Mouse (Mus musculus) thymus, postnatal 14 days (tissue): ENCODE measurements at regions not wholly inside any gene's neighbourhood (a gene's known extent, or its start where the extent isn't known, plus 50 kb on each side); places are given as distances from the start of the nearest gene placed in this dataset.
A peak's percentile ranks its signal among the peaks of the same experiment; 100 is the strongest.
"Not testable (repeated sequence)": the region's sequence is repeated elsewhere in the genome, so short reads cannot be mapped to it uniquely, and the experiment has no call there.

ENCODE experiments used
- DNase-seq: peaks from one replicate; pipeline ENCODE4 v3.0.0; 2021

- DNase-seq: no peak
Observed at GRCm38 (mm10) chr7:118320307-118320706, 76.8 kb upstream of the Smg1 start.

GRCm38 (mm10) chr7:118318432-118319135, 75.1 kb upstream of the Smg1 start:
- DNase-seq: no peak

GRCm38 (mm10) chr7:118314886-118315285, 71.4 kb upstream of the Smg1 start:
- not testable (repeated sequence) for DNase-seq

- no peak for DNase-seq
Observed at GRCm38 (mm10) chr7:118314228-118314658, 70.8 kb upstream of the Smg1 start.

GRCm38 (mm10) chr7:118313818-118314217, 70.3 kb upstream of the Smg1 start:
- no peak for DNase-seq

- no peak for DNase-seq
Observed at GRCm38 (mm10) chr7:118309733-118310132, 66.3 kb upstream of the Smg1 start.

GRCm38 (mm10) chr7:118308882-118309281, 65.4 kb upstream of the Smg1 start:
- DNase-seq: no peak

GRCm38 (mm10) chr7:118304812-118305211, 61.3 kb upstream of the Smg1 start:
- DNase-seq: peak; percentile 78

- no peak for DNase-seq
Observed at GRCm38 (mm10) chr7:118304338-118304737, 60.9 kb upstream of the Smg1 start.

- no peak for DNase-seq
Observed at GRCm38 (mm10) chr7:118303921-118304320, 60.5 kb upstream of the Smg1 start.

GRCm38 (mm10) chr7:118300678-118301342, 57.3 kb upstream of the Smg1 start:
- DNase-seq: no peak

- DNase-seq: peak; percentile 84
Observed at GRCm38 (mm10) chr7:118297613-118298012, 54.1 kb upstream of the Smg1 start.

- DNase-seq: no peak
Observed at GRCm38 (mm10) chr7:118296856-118297518, 53.5 kb upstream of the Smg1 start.

GRCm38 (mm10) chr7:118295855-118296254, 52.4 kb upstream of the Smg1 start:
- DNase-seq: no peak

GRCm38 (mm10) chr7:118295275-118295674, 51.8 kb upstream of the Smg1 start:
- peak; percentile 62 for DNase-seq

- DNase-seq: no peak
Observed at GRCm38 (mm10) chr7:118294637-118295036, 51.2 kb upstream of the Smg1 start.
